Mouse (Mus musculus) limb, embryonic 15.5 days (tissue): ENCODE results near the gene Tfr2. TPM values are rescaled to one million over a fixed set of nuclear protein-coding genes. Genes with fewer than 3 reads are reported as not detected.
A peak's percentile ranks its signal among the peaks of the same experiment; 100 is the strongest.

Experiments used
- ATAC-seq: fragments of 200-750 bp; cut with Nextera tagmentation; 2 replicates; pipeline ENCODE4 v1.8.0; 2017; ENCODE audit warnings: low read depth, moderate TSS enrichment; ENCODE audit not compliant: insufficient number of reproducible peaks, low FRiP score, low TSS enrichment
- H3K27ac ChIP-seq: fragments of 300-500 bp; sonication (generic); 2 replicates; pipeline ENCODE4 v1.5.1; 2015; ENCODE audit warnings: moderate library complexity, mild to moderate bottlenecking, inconsistent platforms
- H3K27me3 ChIP-seq: fragments of 300-500 bp; sonication (generic); 2 replicates; pipeline ENCODE4 v1.6.1; 2015; ENCODE audit warnings: inconsistent platforms
- H3K36me3 ChIP-seq: fragments of 300-500 bp; sonication (generic); 2 replicates; pipeline ENCODE4 v1.6.1; 2015; ENCODE audit warnings: inconsistent platforms
- H3K4me1 ChIP-seq: fragments of 300-500 bp; sonication (generic); 2 replicates; pipeline ENCODE4 v1.6.1; 2015; ENCODE audit warnings: inconsistent platforms
- H3K4me2 ChIP-seq: fragments of 300-500 bp; sonication (generic); 2 replicates; pipeline ENCODE4 v1.6.1; 2015; ENCODE audit warnings: mild to moderate bottlenecking, inconsistent platforms
- H3K4me3 ChIP-seq: fragments of 300-500 bp; sonication (generic); 2 replicates; pipeline ENCODE4 v1.5.1; 2015; ENCODE audit warnings: mild to moderate bottlenecking, inconsistent platforms
- H3K9ac ChIP-seq: fragments of 300-500 bp; sonication (generic); 2 replicates; pipeline ENCODE4 v1.6.1; 2015; ENCODE audit warnings: inconsistent platforms
- H3K9me3 ChIP-seq: fragments of 300-500 bp; sonication (generic); 2 replicates; pipeline ENCODE4 v1.6.1; 2016; ENCODE audit warnings: inconsistent platforms
- WGBS: fragments of 180-500 bp; shearing (Covaris S2); methylation state at CpG from one replicate; pipeline ENCODE4 v1.1.7; 2015; 5-methylcytosine and 5-hydroxymethylcytosine counted together
- polyA plus RNA-seq: library from polyadenylated mRNA; unstranded; fragments of >200 nt; fragmentation: Nextera tagmentation; extraction: Ambion mirVana; gene quantifications from 2 replicates; pipeline ENCODE4 v1.2.1, GENCODE M21; 2015

The Tfr2 gene
- polyA plus RNA-seq, 1 experiment from 2014 or later, result 1.4 TPM

- Histone ChIP-seq H3K4me2 (0 out of 2 replicates have a peak overlapping the region, but pooled peaks have one; percentile 20), H3K27me3 (no peaks in the 10 kb centered on the region), H3K4me1 (peaks cover 14% of the 10 kb centered on the region), H3K4me3 (peak overlapping the region; percentile 7; the same call in 1 of the 2 replicates), H3K27ac (no peak overlapping the region), H3K9ac (no peak overlapping the region), H3K9me3 (no peaks in the 10 kb centered on the region), H3K36me3 (peaks cover 12% of the 10 kb centered on the region)
- ATAC-seq, result no peak
- 35% methylated on average over 29 of the region's 30 CpGs for WGBS
These were observed 27.1 kb downstream of the Tfr2 start for GRCm38 (mm10) chr5:137596601-137597261.

GRCm38 (mm10) chr5:137597625-137598024 lies 28.0 kb downstream of the Tfr2 start:
- WGBS, result 93% methylated on average over 6 of the region's 6 CpGs
- H3K4me3 ChIP-seq, result no peak overlapping the region
- ATAC-seq, result no peak

GRCm38 (mm10) chr5:137598100-137598826 lies 28.6 kb downstream of the Tfr2 start:
- peaks cover 20% of the 10 kb centered on the region for H3K4me1 ChIP-seq
- no peak overlapping the region for H3K9ac ChIP-seq
- no peak overlapping the region for H3K27ac ChIP-seq
- H3K4me2 ChIP-seq, result no peak overlapping the region
- H3K4me3 ChIP-seq, result no peak overlapping the region
- H3K27me3 ChIP-seq, result no peaks in the 10 kb centered on the region
- 88% methylated on average over 2 of the region's 2 CpGs for WGBS
- ATAC-seq, result no peak
- no peaks in the 10 kb centered on the region for H3K9me3 ChIP-seq
- H3K36me3 ChIP-seq, result peaks cover 12% of the 10 kb centered on the region

More at GRCm38 (mm10) chr5:137597625-137598024, 28.0 kb downstream of the Tfr2 start:
- peaks cover 12% of the 10 kb centered on the region for H3K36me3 ChIP-seq
- H3K4me1 ChIP-seq, result peaks cover 18% of the 10 kb centered on the region
- no peak overlapping the region for H3K9ac ChIP-seq
- no peaks in the 10 kb centered on the region for H3K27me3 ChIP-seq
- no peaks in the 10 kb centered on the region for H3K9me3 ChIP-seq
- H3K4me2 ChIP-seq, result no peak overlapping the region
- no peak overlapping the region for H3K27ac ChIP-seq

GRCm38 (mm10) chr5:137599600-137599999 lies 30.0 kb downstream of the Tfr2 start:
- Histone ChIP-seq H3K27me3 (no peaks in the 10 kb centered on the region), H3K4me2 (peak overlapping the region; percentile 86), H3K9me3 (no peaks in the 10 kb centered on the region), H3K36me3 (peaks cover 17% of the 10 kb centered on the region), H3K9ac (peak overlapping the region; percentile 82; the same call in 1 of the 2 replicates), H3K4me3 (peak overlapping the region; percentile 73), H3K4me1 (peaks cover 20% of the 10 kb centered on the region), H3K27ac (no peak overlapping the region)
- 68% methylated on average over 9 of the region's 9 CpGs for WGBS
- ATAC-seq, result no peak

GRCm38 (mm10) chr5:137600281-137600618 lies 30.6 kb downstream of the Tfr2 start:
- Histone ChIP-seq H3K27me3 (no peaks in the 10 kb centered on the region), H3K4me2 (peak overlapping the region; percentile 86), H3K36me3 (peaks cover 21% of the 10 kb centered on the region), H3K9ac (peak overlapping the region; percentile 82), H3K4me1 (peaks cover 20% of the 10 kb centered on the region), H3K4me3 (peak overlapping the region; percentile 73), H3K9me3 (no peaks in the 10 kb centered on the region), H3K27ac (peak overlapping the region; percentile 91)
- ATAC-seq, result 0 out of 2 replicates have a peak, but pooled peaks have one; percentile 2
- 2% methylated on average over 19 of the region's 19 CpGs for WGBS

GRCm38 (mm10) chr5:137600619-137601364 lies 31.2 kb downstream of the Tfr2 start, which contains the start of gene Mospd3:
TSS of gene Mospd3 (minus strand) at chr5:137601058.
- H3K4me3 ChIP-seq, result peak within 1 kb of the TSS; percentile 73
- H3K9me3 ChIP-seq, result no peaks in the 10 kb centered on the region
- H3K36me3 ChIP-seq, result peaks cover 27% of the 10 kb centered on the region
- H3K27ac ChIP-seq, result peak within 1 kb of the TSS; percentile 91
- peak within 1 kb of the TSS; percentile 82 for H3K9ac ChIP-seq
- H3K4me1 ChIP-seq, result peaks cover 23% of the 10 kb centered on the region
- ATAC-seq, result peak; percentile 93
- WGBS, result under 1% methylated on average over 41 of the region's 41 CpGs
- peak within 1 kb of the TSS; percentile 86 for H3K4me2 ChIP-seq
- no peaks in the 10 kb centered on the region for H3K27me3 ChIP-seq

GRCm38 (mm10) chr5:137601365-137601729 lies 31.7 kb downstream of the Tfr2 start:
- Histone ChIP-seq H3K27ac (peak overlapping the region; percentile 91), H3K36me3 (peaks cover 32% of the 10 kb centered on the region), H3K9ac (peak overlapping the region; percentile 39), H3K9me3 (no peaks in the 10 kb centered on the region), H3K4me1 (peaks cover 23% of the 10 kb centered on the region), H3K27me3 (no peaks in the 10 kb centered on the region), H3K4me2 (peak overlapping the region; percentile 60), H3K4me3 (peak overlapping the region; percentile 73)
- no peak for ATAC-seq
- 0% methylated on average over 22 of the region's 22 CpGs for WGBS

GRCm38 (mm10) chr5:137607860-137608653 lies 38.4 kb downstream of the Tfr2 start:
- no peak for ATAC-seq
- WGBS, result 29% methylated on average over 26 of the region's 26 CpGs
- H3K27me3 ChIP-seq, result no peaks in the 10 kb centered on the region

GRCm38 (mm10) chr5:137608654-137609190 lies 39.1 kb downstream of the Tfr2 start:
- WGBS, result 19% methylated on average over 23 of the region's 23 CpGs
- no peak for ATAC-seq
- peak overlapping the region; percentile 11; the same call in 1 of the 2 replicates for H3K9ac ChIP-seq
- H3K36me3 ChIP-seq, result peaks cover 32% of the 10 kb centered on the region
- no peaks in the 10 kb centered on the region for H3K27me3 ChIP-seq
- H3K4me3 ChIP-seq, result peak overlapping the region; percentile 45
- peak overlapping the region; percentile 54 for H3K4me2 ChIP-seq
- peaks cover 63% of the 10 kb centered on the region for H3K4me1 ChIP-seq
- peak overlapping the region; percentile 47 for H3K27ac ChIP-seq
- H3K9me3 ChIP-seq, result no peaks in the 10 kb centered on the region

More at GRCm38 (mm10) chr5:137607860-137608653, 38.4 kb downstream of the Tfr2 start:
- no peaks in the 10 kb centered on the region for H3K9me3 ChIP-seq
- no peak overlapping the region for H3K27ac ChIP-seq
- H3K4me1 ChIP-seq, result peaks cover 57% of the 10 kb centered on the region
- peaks cover 32% of the 10 kb centered on the region for H3K36me3 ChIP-seq
- H3K9ac ChIP-seq, result peak overlapping the region; percentile 11; the same call in 1 of the 2 replicates
- H3K4me2 ChIP-seq, result peak overlapping the region; percentile 54
- H3K4me3 ChIP-seq, result peak overlapping the region; percentile 45

- peak overlapping the region; percentile 54 for H3K4me2 ChIP-seq
- peak overlapping the region; percentile 45 for H3K4me3 ChIP-seq
- no peaks in the 10 kb centered on the region for H3K9me3 ChIP-seq
- ATAC-seq, result no peak
- no peak overlapping the region for H3K9ac ChIP-seq
- peaks cover 27% of the 10 kb centered on the region for H3K36me3 ChIP-seq
- peaks cover 64% of the 10 kb centered on the region for H3K4me1 ChIP-seq
- WGBS, result 22% methylated on average over 3 of the region's 3 CpGs
- peak overlapping the region; percentile 47 for H3K27ac ChIP-seq
- H3K27me3 ChIP-seq, result no peaks in the 10 kb centered on the region
These were observed 39.7 kb downstream of the Tfr2 start for GRCm38 (mm10) chr5:137609292-137609691.

GRCm38 (mm10) chr5:137610056-137610455 lies 40.4 kb downstream of the Tfr2 start:
- WGBS, result 46% methylated on average over 4 of the region's 4 CpGs
- peaks cover 24% of the 10 kb centered on the region for H3K36me3 ChIP-seq
- no peaks in the 10 kb centered on the region for H3K9me3 ChIP-seq
- H3K27ac ChIP-seq, result peak overlapping the region; percentile 96
- peak overlapping the region; percentile 54 for H3K4me2 ChIP-seq
- H3K4me1 ChIP-seq, result peaks cover 64% of the 10 kb centered on the region
- peak overlapping the region; percentile 45 for H3K4me3 ChIP-seq
- peak overlapping the region; percentile 18; the same call in 1 of the 2 replicates for H3K9ac ChIP-seq
- no peaks in the 10 kb centered on the region for H3K27me3 ChIP-seq
- no peak for ATAC-seq
